Mouse (Mus musculus) bone marrow macrophage, adult 2 months (primary cell): ENCODE data around the gene Scd4. TPM values are rescaled to one million over a fixed set of nuclear protein-coding genes. Genes with fewer than 3 reads are reported as not detected.
A peak's percentile ranks its signal among the peaks of the same experiment; 100 is the strongest.

Experiments
- H3K27ac ChIP-seq: 2 replicates; pipeline ENCODE4 v1.5.1; 2012; ENCODE audit warnings: low read depth, low read length; ENCODE audit not compliant: insufficient read depth
- H3K4me1 ChIP-seq: 2 replicates; pipeline ENCODE4 v1.6.1; 2012; ENCODE audit warnings: low read length; ENCODE audit not compliant: control insufficient read depth, insufficient read depth
- H3K4me3 ChIP-seq: 2 replicates; pipeline ENCODE4 v1.5.1; 2012; ENCODE audit warnings: mild to moderate bottlenecking, low read length, moderate library complexity; ENCODE audit not compliant: insufficient read depth
- CTCF ChIP-seq: IDR thresholded peaks from 2 replicates; pipeline ENCODE4 v1.5.1; 2012; ENCODE audit warnings: low read depth, mild to moderate bottlenecking, low read length, moderate library complexity
- POLR2A ChIP-seq: IDR thresholded peaks from 2 replicates; pipeline ENCODE4 v1.6.1; 2012; ENCODE audit warnings: mild to moderate bottlenecking, low read depth, low read length, borderline replicate concordance
- polyA plus RNA-seq: library from polyadenylated mRNA; stranded (reverse); fragments of >200 nt; gene quantifications from 2 replicates; pipeline ENCODE4 v1.2.4, GENCODE M21; 2012; ENCODE audit not compliant: missing spikeins, insufficient read depth, insufficient read length

Gene Scd4
- polyA plus RNA-seq, 1 experiment = not detected

DNA sequence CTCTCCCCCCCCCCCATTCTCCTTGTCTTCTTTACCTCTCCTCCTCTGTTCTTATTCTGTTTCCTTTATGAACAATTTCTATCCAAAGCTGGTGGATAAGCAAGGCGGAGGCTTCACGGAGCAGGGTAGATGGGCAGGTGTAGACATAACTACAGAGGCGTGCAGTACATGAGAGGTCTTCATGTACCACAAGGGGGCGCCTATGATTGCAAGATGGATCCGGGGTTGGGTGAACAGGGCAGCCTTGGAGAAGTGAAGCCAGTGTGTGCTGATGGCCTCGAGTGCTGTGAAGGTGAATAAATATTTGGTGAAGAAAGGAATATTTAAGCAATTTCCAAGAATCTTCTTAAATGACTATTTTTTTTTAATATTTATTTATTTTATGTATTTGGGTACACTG, 40.1 kb downstream of the Scd4 start:
- TF ChIP-seq CTCF (peak; percentile 76), POLR2A (no peak)
- no peak overlapping the region for H3K27ac ChIP-seq
- no peaks in the 10 kb centered on the region for H3K4me1 ChIP-seq
- H3K4me3 ChIP-seq = no peak overlapping the region

DNA sequence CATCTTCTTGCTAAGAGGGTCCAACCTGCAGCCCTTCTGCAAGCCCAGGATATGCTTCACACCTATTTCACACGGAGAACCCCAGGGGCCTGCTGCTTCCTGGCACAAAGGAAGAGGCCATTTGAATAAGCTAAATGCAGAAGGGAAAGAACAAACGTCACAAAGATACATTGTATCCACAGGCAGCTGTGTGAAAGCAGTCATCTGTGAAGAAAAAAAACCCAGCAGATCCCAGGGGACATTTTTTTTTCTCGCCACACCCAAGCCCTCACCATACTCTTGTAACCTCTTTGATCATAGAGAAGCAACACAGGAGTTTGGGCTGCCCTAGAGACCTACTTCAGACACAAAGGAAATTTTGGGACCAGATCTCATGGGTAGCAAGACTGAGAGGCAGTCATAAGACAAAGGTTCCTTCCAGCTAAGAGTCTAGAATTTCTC, 43.6 kb downstream of the Scd4 start:
- Histone ChIP-seq H3K4me1 (peaks cover 3% of the 10 kb centered on the region; the same call in 1 of the 2 replicates), H3K27ac (no peak overlapping the region), H3K4me3 (no peak overlapping the region)
- TF ChIP-seq POLR2A (no peak), CTCF (no peak)

DNA sequence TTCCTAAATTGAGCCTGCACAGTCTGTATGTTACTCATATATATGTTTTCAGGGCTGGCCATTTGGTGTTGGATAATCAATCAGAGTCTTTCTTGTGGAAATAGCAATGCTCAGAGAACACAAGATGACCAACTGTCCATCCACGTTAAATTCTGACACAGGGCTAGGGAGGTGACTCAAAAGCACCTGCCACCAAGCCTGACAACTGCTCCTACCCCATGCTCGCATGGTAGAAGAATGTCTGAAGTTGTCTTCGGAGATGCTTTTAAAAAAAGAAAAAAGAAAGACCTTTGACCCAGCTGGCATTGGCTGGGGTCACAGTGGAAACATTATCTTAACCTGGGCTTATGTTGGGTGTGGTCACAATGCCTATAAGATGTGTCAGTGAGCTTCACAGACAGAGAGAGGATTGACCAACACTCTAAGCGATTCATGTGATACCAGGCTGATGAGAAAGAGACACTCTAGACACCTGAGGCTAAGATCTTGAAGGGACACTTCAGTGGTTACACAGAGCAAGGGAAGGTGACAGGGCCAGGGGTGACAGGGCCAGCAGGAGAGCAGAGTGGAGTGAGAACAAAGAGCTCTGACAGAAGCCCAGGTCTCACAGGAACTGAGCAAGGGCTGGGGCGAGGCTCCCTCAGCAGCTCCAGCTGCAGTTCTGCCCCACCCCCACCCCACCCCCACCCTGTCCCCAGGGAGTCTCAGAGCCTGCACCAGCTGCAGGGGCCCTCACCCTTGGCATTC, 44.9 kb downstream of the Scd4 start:
- H3K4me3 ChIP-seq = no peak overlapping the region
- no peak overlapping the region for H3K27ac ChIP-seq
- TF ChIP-seq CTCF (no peak), POLR2A (no peak)
- peaks cover 3% of the 10 kb centered on the region; the same call in 1 of the 2 replicates for H3K4me1 ChIP-seq

DNA sequence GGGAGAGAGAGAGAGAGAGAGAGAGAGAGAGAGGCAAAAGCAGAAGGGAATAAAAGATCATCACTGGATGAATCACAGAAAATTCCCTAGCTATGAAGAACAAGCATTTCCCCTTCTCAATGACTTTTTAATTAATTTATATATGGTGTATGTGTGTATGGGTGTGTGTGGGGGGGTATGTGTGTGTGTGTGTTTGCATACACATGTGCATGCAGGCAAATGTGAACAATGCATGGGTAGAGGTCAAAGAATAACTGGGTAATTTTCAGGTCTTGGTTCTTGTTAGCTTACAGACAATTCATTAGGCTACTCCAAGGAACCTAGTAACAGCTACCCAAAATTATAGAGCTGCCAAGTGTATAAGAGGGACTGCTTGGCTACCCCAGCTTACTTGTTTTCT, 46.2 kb downstream of the Scd4 start:
- Histone ChIP-seq H3K27ac (no peak overlapping the region), H3K4me1 (peaks cover 3% of the 10 kb centered on the region; the same call in 1 of the 2 replicates), H3K4me3 (no peak overlapping the region)
- TF ChIP-seq POLR2A (no peak), CTCF (no peak)

DNA sequence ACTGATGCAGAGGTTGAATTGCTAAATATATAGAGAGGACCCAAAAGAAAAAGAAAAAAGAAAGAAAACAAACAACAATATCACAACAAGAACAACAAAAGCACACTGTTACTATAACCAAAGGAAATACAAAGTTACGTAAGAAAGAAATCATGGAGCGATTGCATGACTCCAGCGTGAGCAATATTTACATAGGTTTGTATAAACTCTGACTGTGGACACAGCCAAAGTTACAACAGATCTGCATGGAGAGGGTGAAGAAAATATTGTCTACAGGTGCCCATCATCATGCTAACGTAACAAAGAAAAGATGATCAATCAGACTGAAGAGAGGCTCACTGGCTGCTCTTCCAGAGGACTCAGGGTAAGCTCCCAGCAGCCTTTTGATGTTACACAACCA, 47.2 kb downstream of the Scd4 start:
- Histone ChIP-seq H3K4me3 (no peak overlapping the region), H3K4me1 (peaks cover 10% of the 10 kb centered on the region), H3K27ac (no peak overlapping the region)
- TF ChIP-seq CTCF = no peak
- no peak for TF ChIP-seq POLR2A

DNA sequence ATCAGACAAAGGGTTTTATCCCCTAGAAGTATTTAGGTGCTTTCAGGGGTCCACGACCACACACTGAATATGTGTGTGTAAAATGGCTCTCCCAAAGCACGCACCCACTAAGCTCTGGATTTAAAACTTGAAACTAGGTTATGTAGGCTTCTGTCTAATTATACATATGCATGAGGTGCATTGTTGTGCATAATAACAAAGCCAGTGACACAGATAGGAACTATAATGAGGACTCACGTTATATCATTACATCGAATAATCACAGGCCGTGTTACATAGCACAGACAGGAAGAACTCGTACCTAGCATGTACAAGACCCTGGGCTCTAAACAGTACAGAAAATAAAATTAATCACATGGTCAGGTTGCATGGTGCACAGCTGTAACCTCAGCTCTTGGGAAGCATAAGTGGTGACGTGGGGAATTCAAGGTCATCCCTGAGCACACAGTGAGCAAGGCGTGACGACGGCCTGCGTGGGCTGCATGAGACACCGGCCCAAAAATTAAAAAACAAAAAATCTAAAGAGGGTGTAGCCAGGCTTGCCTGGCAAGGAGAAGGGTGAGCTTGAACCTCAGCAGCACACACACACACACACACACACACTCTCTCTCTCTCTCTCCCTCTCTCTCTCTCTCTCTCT, 49.9 kb downstream of the Scd4 start:
- H3K27ac ChIP-seq = no peak overlapping the region
- no peak overlapping the region for H3K4me3 ChIP-seq
- TF ChIP-seq POLR2A (no peak), CTCF (no peak)
- peaks cover 24% of the 10 kb centered on the region for H3K4me1 ChIP-seq

DNA sequence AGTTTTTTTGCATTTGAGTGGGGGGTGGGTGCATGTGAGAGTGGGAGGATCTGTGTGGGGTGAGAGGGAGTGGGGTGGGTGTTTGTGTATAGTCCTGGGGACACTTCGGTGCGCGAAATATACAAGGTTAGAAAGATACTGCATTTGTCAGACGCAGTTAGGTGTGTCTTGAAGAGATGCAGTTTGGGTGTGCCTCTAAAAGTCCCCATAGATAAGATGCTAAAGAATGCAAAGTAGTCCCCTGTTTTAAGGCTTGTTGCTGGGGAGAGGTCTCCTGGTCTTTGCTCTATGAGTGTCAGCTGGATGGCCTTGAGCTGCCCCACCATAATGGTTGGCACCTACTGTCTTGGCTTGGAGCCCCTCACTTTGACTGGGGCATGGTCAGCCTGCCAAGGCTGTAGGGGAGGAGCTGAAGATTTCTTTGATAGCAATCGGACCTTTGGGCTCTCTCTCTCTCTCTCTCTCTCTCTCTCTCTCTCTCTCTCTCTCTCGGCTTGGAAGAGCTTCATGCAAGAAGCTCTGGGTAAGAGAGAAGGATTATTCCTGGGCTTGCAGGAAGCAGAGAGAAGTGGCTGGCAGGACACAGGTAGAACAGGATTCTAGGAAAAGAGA, 53.1 kb downstream of the Scd4 start:
- Histone ChIP-seq H3K4me1 (peaks cover 36% of the 10 kb centered on the region), H3K27ac (no peak overlapping the region), H3K4me3 (no peak overlapping the region)
- TF ChIP-seq POLR2A = no peak
- no peak for TF ChIP-seq CTCF

DNA sequence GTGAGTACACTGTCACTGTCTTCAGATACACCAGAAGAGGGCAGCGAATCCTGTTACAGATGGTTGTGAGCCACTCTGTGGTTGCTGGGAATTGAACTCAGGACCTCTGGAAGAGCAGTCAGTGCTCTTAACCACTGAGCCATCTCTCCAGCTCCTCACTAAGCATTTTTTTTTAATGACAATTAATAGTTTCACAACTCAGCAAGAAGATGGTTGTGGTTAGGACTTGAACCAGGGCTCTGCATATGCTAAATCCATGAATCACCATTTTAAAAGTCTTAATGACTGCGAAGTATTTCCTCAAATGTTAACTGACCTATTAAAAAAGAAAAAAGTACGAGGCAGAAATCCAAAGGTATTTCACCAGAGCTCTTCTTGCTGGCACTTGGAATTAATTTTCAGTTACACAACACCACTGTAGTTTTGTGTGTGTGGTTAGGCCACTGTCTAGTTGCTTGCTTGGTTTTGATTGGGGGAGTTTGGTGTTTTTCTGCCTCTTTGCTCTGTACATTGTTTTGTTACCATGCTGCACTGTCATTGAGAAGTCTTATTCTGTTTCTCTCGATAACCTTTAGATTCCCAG, 54.3 kb downstream of the Scd4 start:
- H3K4me1 ChIP-seq = peaks cover 36% of the 10 kb centered on the region
- TF ChIP-seq CTCF = no peak
- TF ChIP-seq POLR2A = no peak
- no peak overlapping the region for H3K4me3 ChIP-seq
- H3K27ac ChIP-seq = peak overlapping the region; percentile 84

DNA sequence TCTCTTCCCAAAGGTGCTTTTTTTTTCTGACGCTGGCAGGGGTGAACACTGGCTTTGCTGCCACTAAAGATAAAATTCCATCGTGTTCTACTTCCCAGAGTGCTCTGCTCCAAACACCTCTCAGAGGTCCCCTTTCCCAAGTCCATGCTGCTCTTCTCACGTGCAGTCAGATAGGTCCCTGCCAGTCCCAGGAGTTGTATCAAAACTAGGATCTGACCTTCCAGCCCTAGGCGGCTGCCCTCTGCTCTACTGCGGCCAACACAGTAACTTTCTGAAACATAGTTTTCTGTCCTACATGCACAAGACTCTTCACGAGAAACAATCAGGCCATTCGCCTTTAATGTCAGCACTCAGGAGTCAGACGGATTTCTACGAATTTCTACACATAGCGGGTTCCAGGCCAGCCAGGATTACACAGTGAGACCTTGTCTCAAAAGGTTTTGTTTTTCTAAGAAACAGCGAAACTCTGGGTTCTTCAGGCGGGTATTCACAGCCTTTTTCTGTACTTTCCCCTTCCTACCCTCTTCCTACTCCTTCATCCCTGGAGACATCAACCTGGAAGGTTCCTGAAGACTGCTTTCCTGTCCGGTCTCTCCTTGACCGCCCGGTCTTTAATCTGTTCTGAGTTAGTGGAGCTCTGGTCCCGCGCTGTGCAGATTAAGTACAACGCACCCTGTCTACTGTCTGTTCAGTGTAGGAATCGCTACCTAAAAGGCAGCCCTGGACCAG, 55.0 kb downstream of the Scd4 start:
- TF ChIP-seq CTCF = no peak
- no peak for TF ChIP-seq POLR2A
- H3K4me1 ChIP-seq = peaks cover 37% of the 10 kb centered on the region

More for the DNA sequence above, 55.0 kb downstream of the Scd4 start:
- peak overlapping the region; percentile 84 for H3K27ac ChIP-seq
- H3K4me3 ChIP-seq = peak overlapping the region; percentile 64
